Mouse (Mus musculus) brain, adult 2 months (tissue): Measurements from ENCODE around the gene Prelid1.

Experiments
- DNase-seq: peaks from one replicate; pipeline ENCODE4 v3.0.0; 2011; ENCODE audit warnings: low read depth, low spot score

Prelid1 gene

DNA sequence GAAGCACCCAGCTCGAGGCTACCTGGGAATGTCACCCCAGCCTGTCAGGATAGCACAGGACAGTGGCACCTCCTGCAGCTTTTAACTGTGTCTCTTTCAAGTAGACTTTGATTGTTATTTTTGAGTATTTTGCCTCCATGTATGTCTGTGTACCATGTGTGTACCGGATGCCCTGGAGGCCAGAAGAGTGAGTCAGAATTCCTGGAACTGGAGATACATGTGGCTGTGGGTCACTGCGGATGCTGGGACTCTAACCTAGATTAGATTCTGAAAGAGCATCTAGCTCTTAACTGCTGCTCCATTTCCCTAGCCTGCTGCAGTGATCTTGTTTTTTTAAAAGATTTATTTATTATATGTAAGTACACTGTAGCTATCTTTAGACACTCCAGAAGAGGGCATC lies 12.0 kb downstream of the Prelid1 start:
- no peak for DNase-seq

DNA sequence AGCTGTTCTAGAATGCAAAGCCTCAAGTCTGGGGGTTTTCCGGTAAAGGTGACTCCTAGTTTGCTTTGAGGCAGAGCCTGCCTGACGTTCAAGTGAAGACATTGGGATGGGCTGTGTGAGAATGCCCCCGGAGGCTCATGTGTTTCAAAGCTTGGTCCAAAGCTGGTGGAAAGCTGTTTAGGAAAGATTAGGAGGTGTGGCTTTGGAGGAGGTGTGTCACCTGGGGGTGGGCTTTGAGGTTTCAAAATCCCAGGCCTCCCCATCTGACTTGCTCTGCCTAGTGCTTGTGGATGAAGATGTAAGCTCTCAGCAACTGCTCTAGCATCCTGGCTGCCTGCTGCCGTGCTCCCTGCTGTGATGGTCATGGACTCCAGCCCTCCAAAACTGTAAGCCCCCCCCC lies 15.4 kb downstream of the Prelid1 start:
- no peak for DNase-seq

DNA sequence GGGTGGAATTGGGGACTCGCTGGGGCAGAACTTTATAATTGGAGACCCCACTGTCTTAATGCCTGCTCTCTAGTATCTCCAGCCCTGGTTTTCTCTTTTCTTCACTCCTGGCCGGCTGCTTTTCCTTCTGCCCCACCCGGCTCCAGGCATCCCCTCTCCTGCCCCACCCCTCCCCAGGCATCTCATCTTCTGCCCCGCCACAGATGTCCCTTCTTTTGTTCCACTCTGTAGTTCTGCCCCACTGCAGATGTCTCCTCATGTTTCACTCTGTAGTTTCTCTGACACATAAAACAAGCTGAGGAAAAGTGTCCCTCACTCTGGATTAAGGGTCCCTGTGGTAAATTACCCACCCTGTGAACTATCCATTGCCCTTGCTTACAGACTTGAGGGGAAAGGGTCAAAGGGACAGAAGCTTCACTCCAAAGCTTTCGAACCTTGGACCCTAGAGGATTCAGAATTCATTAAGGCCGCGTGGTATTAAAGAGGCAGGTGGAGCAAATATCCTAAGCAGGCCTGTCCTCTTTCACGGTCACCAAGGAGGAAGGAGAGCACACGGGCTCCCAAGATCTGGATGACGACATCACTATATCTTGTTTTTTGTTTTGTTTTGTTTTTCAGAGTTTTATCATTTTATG lies 17.2 kb downstream of the Prelid1 start:
- DNase-seq: no peak

DNA sequence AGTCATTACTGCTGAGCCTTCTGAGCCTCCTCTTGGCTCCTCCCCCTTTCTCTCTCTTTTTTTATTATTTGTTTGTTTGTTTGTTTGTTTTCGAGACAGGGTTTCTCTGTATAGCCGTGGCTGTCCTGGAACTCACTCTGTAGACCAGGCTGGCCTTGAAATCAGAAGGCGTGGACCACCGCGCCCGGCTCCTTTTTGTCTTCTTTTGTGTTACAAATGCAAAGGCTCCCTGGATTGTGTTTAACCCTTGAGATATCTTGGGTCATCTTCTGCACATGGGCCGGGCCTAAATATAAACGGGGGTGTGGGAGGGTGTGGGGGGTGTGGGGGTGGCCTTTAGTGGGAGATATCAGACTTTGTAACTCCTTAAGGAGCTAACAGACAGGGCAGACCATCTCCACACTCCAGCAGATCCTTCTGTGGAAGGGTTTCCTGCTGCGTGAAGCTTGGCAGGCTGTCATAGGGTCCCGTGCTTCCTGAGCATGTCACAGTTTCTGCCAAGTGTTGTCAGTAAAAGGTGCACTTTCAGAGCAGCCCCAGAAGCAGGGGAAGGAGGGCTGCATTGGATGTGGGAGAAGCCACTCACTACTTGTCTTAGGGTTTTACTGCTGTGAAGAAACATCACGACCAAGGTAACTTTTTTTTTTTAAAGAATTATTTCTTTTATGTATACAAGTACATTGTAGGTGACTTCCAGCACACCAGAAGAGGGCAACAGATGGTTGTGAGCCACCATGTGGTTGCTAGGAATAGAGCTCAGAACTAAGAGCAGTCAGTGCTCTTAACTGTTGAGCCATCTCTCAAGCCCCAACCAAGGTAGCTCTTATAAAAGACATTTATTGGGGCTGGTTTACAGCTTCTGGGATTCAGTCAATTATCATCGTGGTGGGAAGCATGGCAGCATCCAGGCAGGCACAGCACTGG lies 18.1 kb downstream of the Prelid1 start:
- peak; percentile 50 for DNase-seq

DNA sequence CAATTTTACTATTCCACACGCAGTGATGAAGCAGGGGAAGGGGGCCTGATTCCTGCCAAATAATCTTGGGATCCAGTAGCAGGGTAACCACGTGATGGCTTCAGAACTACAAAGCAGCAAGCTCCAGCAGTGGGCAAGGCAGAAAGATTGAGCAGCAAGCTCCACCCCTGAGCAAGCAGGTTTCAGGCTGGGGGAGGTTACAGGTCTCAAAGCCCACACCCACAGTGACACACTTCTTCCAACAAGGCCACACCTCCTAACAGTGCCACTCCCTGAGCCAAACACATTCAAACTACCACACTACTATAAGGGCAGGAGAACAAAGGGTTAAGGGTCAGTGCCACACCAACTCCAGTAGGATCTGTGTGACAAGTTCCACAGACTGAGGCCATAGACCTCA lies 19.0 kb downstream of the Prelid1 start:
- no peak for DNase-seq

DNA sequence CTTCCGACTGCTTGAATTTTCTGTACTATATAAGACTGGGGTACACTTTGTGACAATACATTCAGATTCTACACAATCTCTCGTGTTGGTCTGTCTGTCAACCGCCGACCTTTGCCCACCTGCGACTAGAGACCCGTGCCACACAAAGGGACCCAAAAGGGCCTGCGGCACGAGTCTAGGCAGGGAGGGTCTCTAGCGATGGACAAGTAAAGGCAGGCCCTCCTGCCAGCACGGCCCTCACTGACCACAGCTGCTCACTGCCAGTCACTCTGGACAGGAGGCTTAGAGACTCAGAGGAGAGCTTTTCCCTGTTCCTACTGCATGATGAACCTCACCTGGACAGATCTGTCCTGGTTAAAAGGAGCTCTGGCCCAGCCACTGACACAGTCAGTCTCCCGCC lies 22.2 kb downstream of the Prelid1 start:
- no peak for DNase-seq

DNA sequence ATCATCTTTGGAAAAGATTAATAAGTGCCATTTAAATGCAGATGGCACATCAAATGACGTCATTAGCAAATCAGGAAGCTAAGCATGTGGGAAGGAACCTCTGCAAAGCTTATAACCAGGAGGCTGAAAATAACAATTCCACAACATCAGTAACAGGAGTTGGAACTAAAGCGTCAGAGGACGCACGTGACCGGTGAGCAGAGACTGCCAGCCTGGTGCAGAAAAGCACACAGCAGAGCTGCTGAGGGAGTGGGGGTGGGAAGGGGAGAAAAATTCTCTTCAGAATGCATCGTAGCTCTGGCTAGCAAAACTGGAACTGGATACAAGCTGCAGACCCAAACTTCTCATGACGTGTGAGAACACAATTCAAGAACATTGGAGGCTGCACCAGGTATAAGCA lies 24.0 kb downstream of the Prelid1 start:
- peak; percentile 82 for DNase-seq

DNA sequence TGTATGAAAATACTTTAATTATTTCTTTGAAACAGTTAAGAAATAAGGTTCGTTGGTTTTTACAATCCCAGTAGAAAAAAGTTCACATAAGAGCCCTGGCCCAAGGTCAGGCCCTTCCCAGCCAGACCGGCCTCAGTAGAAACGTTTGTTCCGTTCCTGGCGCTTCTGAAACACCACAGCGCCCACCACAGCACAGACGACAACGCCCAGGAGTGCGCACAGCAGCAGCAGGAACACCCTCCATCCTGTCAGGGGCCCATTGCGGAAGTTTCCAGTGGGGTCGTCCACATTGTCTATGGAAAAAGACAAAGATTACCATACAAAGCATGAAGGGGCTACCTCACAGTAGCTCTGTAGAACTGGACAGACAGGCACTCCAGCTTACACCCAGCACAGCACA lies 26.4 kb downstream of the Prelid1 start:
- no peak for DNase-seq

DNA sequence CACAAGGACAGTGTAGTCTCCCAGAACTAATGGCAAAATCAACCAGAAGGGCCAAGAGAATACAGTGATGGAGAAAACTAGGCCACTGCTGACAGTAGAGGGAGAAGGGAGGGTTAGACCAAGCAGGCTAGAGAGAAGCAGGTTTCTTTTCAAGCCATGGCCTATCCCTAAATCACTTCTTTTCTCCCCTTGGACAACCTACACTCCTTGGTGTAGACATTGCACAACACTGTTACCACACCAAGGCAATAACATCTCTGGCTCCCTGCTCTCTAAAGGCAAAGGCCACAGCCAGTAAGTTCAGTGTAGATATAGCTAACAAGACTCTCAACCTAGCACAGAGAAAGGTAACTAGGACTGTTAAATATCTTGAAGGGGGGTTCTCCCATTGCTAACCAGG lies 40.8 kb downstream of the Prelid1 start:
- no peak for DNase-seq

DNA sequence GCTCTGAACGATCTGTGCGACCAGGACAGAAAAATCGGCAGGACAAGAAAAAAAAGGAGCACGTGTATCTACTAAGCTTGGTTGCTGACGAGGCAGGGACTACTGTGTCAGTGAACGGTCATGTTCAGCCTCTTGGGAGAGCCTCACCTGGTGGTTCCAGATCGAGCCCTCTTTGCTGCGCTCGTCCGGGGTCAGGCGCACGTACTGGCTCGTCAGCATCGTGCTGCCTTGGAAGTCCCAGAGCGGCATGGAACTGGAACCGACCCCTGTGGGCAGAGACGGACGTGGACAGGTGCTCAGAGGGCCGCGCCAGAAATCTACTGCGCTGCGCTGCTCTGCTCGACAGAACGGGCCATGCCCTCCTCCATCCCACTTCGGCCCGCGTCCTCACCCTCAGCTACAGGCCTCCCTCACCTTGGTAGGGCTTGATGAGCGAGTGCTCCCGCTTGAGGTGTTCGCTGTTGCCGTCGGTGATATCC lies 41.7 kb downstream of the Prelid1 start:
- DNase-seq: peak; percentile 19

DNA sequence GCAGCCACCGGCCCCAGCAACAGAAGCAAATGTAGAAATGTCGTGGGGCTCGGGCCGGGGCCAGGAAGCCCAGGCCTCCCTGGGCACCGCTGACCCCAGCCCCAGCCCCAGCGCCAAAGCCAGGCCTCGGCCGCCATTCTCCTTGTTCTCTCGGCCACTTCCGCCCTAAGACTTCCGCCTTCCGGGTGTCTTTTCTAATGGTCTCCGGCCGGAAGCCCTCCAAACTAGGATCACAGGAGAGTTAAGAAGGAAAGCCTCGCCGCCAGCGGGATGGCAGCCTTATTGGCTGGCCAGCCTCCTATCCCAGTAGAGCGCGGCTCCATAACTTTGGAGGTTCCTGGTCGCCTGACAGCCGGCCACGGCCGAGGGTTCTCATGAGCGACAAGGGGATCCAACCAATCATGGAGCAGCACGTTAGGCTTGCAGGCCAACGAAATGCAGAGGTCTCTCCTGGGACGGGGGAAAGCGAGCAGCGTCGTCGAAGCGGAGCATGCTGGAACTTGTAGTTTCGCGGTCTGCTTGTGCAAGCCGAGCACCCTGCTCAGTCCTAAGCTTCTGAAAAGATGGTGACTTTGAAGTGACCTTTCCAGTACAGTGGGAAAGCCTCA lies 42.3 kb downstream of the Prelid1 start, which contains the start of gene Lman2:
Lman2 (minus strand) TSS at position 331 of the 608 bp plus-strand sequence.
- DNase-seq: peak; percentile 100

DNA sequence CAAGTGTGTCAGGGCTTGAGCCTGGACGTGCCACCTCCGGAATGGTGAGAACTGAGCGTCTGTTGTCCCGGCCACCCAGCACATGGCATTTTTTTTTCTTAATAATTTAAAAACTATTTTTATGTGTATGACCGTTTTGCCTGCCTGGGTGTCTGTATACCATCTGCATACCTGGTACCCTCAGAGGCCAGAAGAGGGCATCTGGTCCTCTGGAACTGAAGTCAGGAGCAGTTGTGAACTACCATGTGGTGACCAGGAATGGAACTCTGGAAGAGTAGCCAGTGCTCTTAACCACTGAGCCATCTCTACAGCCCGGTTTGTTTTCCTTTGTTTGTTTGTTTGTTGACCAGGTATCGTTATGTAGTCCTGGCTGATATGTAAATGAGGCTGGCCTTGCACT lies 48.1 kb downstream of the Prelid1 start:
- no peak for DNase-seq

DNA sequence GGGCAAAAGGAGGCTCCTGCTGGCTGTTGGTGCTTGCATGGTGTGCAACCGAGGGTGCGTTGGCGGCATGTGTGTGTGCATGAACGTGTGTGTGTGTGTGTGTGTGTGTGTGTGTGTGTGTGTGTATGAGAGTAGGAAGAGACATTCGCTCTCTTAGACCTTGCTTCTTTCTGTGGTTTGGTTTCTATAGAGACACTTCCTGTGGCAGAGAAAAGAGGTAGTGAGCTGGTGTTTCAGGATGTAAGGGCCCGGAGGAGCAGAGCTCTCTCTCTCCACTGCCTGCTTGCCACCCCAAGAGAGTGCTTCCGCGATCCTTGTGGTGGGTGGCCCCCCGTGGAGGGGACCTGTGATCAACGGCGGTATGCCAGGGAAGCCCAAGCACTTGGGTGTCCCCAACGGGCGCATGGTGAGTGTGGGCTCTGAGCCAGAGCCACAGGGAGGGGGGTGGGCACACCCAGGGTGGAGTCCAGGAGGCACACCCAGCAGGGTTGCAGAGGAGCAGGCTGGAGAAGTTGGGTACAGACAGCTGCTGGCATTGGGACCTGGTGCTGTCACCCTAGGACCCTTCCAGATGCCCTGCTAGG lies 49.3 kb downstream of the Prelid1 start, which contains the start of gene Rgs14:
Rgs14 (plus strand) TSS at position 202 of the 584 bp plus-strand sequence.
- peak; percentile 72 for DNase-seq

DNA sequence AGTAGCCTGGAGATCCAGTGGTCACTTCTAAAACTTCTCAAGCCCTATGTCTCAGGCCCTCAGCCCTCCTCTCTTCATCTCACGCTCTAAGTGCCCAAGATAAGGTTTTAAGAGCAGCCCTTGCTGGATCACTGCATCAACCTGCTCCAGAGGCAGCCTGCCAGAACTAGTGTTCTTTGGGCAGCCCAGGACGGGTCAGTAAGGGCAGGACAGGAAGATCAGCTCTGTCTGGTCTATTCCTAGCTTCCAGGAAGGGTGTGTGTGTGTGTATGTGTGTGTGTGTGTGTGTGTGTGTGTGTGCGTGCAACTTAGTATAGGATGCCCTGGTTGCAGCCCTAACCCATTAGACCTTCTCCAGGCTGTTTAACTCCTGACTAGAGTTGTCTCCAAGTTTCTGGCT lies 49.9 kb downstream of the Prelid1 start:
- DNase-seq: no peak

DNA sequence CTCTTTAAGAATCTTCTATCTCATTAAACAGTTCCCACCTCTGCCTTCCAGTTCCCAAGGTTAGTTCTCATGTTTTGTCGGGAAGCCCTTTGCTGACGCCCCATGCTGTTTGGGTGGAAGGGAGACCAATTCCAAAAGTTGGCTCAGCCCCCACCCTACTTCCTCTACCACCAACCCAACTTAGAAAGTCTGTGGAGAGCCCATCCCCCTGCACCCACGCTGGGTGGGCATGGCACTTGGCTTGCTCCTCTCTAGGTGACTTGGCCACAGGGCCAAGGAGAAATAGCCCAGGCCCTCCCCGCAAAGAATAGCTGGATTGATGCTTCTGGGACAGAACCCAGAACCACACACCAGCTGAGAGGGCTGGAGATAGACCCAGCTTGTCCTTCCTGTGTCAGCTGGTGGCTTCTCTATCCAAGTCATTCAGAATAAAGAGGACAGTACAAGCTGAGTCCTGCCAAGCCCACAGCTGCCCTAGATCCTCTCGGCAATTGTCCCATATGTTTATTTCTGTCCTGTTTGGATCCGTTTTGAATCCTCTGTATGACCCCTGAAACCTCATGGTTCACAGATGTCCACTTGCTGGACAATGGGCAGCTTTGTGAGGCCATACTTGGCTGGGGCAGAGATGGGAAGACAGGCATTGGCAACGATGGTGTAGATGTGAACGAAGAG lies 50.8 kb downstream of the Prelid1 start:
- DNase-seq: peak; percentile 94

DNA sequence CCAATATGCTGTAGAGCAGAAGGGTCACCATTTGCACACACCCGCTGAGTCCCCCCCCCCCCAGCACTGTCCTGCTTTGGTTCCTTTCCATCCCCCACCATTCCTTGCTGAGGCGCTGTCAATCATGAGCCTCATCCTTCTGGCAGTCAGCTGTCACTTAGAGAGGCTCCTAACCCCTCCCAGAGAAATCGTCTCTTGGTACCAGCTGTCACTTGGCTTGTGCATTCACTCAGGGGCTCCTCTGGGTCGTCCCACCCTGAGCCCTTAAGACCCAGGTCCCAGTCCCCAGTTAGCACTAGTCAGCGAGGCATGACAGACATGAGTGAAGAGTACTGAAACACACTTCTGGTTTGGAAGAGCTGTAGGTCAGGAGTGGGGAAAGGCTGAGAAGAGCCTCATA lies 51.4 kb downstream of the Prelid1 start:
- DNase-seq: no peak

DNA sequence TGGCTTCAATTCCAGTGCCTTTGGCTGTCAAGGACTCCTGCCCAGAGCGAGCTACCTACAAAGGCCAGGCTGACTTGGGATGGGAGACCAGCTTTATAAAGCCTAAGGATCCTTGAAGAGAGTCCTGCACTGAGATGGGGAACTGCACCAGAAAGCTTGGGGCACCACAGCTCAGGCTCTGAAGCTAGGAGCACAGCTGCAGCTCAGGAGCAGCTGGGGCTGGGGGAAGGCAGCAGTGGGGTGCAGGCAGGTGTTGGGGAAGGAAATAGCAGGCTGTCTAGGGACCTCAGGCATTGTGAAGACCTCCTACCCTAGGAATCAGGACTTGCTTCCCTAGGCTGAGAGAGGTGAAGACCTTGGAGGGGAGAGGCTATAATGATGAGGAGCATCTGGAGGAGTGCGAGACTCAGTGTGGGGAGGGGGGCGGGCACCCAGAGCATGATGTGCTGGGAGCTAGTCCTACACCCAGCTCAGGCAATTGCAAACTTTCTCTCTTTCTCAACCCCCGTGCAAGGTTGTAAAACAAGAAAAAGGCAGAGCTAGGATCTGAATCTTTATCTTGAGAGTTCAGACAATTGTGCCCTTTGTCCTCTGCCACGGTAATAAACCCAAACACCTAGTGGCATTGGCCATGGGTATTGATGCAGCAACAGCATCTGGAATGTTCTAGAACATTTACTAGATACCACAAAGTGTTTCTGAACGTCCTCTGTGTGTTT lies 54.1 kb downstream of the Prelid1 start:
- DNase-seq: no peak
